Mouse (Mus musculus): ENCODE results near the gene Pars2.

DNA sequence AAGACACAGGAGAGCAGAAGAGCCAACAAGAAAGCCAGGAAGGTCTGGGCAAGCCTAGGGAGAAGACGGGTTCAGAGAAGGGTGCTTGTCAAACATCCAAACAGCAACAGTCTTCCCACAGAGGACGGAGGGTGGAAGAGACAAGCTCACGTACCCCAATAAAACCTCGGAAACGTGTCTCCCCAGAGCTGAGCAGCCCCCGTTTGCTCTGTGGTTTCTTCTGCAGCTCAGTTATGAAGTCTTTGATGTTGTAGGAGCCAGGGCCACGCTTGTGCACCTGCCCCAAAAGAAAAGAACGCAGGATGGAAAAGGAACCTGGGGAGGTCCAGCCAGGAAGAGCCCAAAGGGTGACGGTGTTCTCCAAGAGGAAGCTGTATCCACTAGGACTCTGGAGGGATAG is 36.0 kb upstream of the Pars2 start:
- TF ChIP-seq CTCF (IDR thresholded peaks at IDR 0.05; ENCODE audit: borderline replicate concordance, extremely low read depth, insufficient read depth, insufficient read length) (no peak), POLR2A (IDR thresholded peaks at IDR 0.05; ENCODE audit: borderline replicate concordance, extremely low read depth, insufficient read depth, insufficient read length, poor library complexity, severe bottlenecking) (no peak)

Measured in brain, embryonic 14.5 days (tissue).